Mouse (Mus musculus) ES-CJ7 (cell line): ENCODE measurements around the gene Macrod2.
A peak's percentile ranks its signal among the peaks of the same experiment; 100 is the strongest.

ENCODE experiments used
- DNase-seq: peaks from one replicate; pipeline ENCODE4 v3.0.0; 2011; ENCODE audit warnings: low read depth, low spot score

The Macrod2 gene

DNA sequence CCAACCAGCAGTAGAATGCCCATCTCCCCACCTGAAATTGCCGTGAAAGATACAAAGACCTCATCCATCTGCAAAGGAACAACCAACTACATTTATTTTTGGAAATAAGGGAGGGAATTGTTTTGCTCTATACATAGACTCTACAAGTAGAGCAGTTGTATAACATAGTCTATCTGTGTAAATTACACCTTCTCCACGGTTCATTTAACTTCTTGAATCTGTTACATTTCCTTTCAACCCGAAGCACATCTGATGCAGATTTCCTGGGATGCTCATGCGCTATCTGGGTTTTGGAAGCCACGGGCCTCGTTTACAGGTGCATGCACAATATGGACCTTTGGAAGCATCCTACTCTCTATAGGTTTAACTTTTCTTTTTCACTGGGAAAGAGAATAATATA, 175.8 kb downstream of the Macrod2 start:
- no peak for DNase-seq

- DNase-seq = no peak
Observed at GRCm38 (mm10) chr2:140592537-140593261, 197.6 kb downstream of the Macrod2 start.

- no peak for DNase-seq
Observed at GRCm38 (mm10) chr2:140596906-140597305, 201.8 kb downstream of the Macrod2 start.

- no peak for DNase-seq
Observed at GRCm38 (mm10) chr2:140615451-140615850, 220.3 kb downstream of the Macrod2 start.

DNA sequence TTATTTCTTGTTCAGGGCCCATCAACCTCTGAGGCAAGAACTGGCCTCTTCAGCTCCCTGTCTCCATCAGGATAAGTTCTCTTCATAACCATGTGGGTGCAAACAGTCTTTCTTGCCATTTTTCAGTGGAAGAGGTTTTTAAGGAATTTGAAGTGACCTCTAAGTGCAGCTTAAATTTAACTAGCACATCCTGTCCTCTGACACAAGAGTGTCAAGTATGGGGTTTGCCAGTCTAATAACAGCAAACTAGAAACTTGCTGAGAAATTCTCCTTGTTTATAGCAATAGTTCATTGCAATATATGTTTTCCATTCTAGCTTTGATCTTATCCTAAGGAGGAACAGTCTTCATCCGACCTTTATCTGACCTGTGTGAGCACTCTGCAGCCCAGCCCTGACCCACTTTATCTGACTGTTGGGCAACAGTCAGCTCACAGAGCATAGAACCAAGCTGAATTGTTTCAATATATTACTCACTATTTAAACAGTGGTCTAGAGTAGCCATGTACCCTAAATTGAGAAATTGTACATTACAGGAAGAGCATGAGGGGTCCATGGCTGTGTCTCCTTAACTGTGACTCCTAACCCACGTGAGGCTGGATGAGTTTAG, 226.7 kb downstream of the Macrod2 start:
- no peak for DNase-seq

GRCm38 (mm10) chr2:140653481-140653880, 258.4 kb downstream of the Macrod2 start:
- DNase-seq = no peak

DNA sequence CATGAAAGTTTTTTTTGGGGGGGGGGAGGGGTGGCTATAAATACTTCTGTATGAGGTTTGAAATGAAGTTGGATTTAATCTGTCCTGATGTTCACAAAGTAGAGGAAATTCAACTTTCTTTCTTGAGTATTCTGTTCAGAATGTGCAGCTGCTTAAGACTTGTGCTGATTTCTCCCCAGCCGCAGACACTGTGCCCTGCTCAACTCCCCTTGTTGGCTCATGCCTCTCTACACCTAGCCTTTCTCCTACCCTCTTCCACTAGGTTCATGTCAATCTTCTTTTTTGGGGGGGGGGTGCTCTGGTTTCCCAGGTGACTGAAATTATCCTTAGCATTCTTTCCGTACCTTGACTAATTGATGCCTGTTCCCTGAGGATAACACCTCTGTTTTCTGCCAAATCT, 258.9 kb downstream of the Macrod2 start:
- no peak for DNase-seq

GRCm38 (mm10) chr2:140662673-140663072, 267.6 kb downstream of the Macrod2 start:
- no peak for DNase-seq

DNA sequence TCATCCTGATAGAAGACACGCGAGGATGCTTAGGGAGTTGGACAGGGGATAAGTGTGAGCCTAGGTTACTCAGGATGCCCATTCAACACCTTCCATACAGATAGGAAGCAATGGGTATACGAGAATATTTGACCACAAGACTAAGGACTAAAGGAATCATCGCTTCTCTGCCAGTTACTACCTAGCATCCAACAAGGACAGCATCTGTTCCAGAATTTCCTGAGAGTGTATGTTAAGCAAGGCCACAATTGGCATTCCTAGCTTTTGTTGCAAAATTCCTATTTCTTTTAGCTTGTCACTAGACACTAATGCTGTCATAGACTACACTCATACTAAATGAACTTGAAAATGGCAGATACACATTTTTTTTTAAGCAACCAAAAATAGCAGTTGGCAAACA, 269.3 kb downstream of the Macrod2 start:
- DNase-seq = no peak

GRCm38 (mm10) chr2:140666846-140667245, 271.7 kb downstream of the Macrod2 start:
- DNase-seq = no peak

DNA sequence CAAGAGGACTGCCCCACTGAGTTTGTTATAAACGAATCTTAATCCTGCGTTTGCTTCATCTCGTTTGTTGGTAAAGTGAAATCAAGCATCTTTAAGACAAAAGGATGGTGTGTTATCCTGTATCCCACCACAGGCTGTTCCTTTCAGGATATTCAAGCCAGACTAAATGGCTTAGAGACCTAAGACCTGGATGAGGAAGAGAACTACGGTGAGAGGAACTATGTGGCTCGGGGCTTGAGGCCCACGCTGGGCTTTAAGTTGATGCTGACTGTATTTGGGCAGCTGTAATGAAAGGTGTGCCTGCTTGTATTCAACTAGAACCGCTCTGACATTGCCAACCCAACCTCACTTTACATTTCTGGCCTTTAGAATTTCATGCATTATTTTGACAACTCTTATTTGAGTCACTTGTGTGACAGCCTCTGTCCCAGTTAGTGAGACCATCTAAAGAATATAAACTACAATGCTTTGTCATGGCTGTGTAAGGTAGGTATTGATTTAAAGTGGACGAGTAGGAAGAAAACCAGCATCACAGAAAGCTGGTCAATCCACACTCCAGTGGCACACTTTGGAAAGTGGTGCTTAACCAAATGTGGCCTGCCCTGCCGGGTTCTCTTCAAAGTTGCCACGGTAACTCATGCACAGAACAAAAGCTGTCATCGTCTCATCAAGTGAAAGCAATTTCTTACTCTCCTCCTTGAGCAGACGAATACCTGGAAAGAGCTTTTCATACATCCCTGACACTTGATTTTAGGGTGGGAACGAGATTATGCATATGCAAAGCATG, 272.3 kb downstream of the Macrod2 start:
- DNase-seq = no peak

DNA sequence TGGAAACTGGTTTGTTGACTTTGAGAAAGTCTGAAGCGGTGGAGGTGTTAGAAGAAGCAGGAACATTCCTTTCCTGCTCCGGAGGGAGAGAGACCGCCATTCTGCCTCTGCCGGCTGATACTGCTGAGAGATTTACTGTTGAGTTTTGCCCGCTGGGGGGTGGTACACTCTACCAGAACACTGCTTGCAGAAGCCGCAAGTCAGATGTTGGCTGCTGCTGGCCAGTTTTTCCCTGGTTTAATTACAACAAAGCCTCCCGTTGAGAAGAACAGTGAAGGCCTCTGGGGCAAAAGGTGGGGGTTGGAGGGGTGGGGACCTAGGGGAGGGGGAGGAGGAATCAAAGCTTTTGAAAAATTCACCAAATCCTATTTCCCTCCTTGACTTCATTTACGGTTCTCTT, 273.2 kb downstream of the Macrod2 start:
- peak; percentile 88 for DNase-seq

GRCm38 (mm10) chr2:140669081-140669480, 274.0 kb downstream of the Macrod2 start:
- no peak for DNase-seq

DNA sequence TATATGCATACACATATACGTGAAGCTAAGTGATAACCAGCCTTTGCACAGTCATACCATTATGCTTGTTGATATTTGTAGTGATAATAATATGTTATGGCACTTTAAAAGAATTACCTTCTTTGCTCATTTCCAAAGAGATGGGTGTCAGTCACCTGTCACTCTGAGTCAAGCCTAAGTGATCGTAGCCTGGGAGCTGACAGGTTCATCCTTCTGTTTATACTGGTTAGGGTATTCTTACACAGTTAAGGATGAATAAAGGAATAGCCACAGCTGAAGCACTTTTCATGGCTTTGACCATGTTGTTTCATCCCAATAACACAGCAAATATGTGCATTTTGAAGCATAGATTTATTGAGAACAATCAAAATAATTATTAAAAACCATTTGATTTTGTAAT, 274.7 kb downstream of the Macrod2 start:
- DNase-seq = no peak

DNA sequence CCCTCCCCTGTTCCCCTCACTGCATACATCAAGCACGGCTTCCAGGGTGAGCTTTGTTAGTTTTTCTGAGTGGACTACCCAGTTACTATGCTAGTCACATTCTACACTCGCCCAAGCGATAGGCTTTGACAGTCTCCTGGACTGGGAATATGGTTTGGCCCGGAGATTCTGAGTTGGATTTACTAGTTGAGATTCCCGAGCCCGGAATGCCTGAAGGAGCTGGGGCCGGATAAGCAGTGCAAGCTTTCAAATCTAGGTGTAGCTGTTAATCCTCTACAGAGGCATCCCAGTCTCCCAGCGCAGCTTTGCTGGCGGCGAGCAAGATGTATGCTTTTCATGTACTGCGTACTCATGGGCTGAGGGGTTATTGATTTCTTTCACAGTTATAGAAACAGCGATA, 275.3 kb downstream of the Macrod2 start:
- peak; percentile 28 for DNase-seq

- peak; percentile 99 for DNase-seq
Observed at GRCm38 (mm10) chr2:140670963-140671702, 276.0 kb downstream of the Macrod2 start, which contains the start of gene Flrt3. Gene Flrt3, minus strand, starts transcription at chr2:140671469.

DNA sequence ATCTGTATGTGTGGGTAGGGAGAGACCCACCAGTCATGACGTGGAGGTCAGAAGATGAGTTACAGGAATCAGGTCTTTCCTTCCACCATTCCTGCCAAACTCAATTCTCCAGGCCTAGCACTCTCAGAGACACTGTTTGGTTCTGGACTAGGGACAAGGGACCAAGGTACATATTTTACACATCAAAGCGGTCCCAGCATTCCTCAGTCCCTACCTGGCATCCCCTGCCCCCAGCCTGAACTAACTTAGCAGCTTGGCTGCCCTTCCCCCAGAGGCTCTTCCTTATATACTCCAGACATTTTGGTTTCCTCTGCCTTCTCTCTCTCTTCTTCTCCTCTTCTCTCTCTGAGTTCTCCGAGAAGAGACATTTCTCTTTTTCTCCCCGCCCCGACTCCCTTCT, 278.4 kb downstream of the Macrod2 start:
- DNase-seq = peak; percentile 58

- peak; percentile 92 for DNase-seq
Observed at GRCm38 (mm10) chr2:140676728-140677127, 281.6 kb downstream of the Macrod2 start.

GRCm38 (mm10) chr2:140690906-140691305, 295.8 kb downstream of the Macrod2 start:
- no peak for DNase-seq

DNA sequence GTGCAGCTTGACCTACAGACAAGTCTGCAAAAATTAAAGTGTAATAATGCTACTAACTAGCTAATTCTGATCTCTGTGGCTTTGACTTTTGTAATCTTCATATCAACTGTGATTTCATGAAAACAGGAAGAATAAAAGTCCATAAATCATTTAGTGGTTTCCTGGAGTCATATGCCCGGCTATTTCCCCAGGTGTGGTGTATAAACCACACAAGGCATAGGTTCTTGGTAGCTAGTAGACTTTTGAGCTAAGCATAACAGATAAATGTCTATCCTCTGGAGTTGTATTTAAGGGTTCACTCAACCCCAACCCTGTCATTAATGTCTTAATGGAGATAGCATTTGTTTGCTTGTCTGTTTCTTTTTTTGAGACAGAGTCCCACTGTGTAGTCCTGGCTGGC, 296.3 kb downstream of the Macrod2 start:
- DNase-seq = no peak

GRCm38 (mm10) chr2:140692461-140692860, 297.4 kb downstream of the Macrod2 start:
- no peak for DNase-seq

GRCm38 (mm10) chr2:140693845-140694244, 298.7 kb downstream of the Macrod2 start:
- no peak for DNase-seq
